Mouse (Mus musculus) CH12F3 (cell line): Measurements from ENCODE around the gene Farp1.

Experiments
- in situ Hi-C: fragments of 300-500 bp; cut with MboI; formaldehyde crosslinking; loops from 2 replicates; pipeline ENCODE4 v1.14.3; 2020; ENCODE audit warnings: low sequenced_read_pairs

Farp1 gene

GRCm38 (mm10) chr14:121054062-121054461 is 19.1 kb downstream of the Farp1 start:
- in situ Hi-C loops: no loop called here

GRCm38 (mm10) chr14:121057750-121058149 is 22.8 kb downstream of the Farp1 start:
- in situ Hi-C loops: no loop called here

DNA sequence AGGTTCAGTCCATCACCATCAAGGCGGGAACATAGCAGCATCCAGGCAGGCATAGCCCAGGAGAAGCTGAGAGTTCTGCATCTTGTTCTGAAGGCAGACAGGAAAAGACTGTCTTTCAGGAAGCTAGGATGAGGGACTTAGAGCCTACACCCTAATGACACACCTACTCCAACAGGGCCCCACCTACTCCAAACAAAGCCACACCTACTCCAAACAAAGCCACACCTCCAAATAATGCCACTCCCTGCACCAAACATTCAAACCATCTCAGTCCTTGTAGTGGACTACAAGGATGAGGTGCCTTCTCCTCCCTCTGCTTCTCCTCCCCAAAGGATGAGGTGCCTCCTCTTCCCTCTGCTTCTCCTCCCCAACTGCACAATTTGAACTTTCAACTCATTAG is 23.5 kb downstream of the Farp1 start:
- in situ Hi-C loops: no loop called here

- in situ Hi-C loops: no loop called here
These were observed 24.3 kb downstream of the Farp1 start for GRCm38 (mm10) chr14:121059266-121059665.

DNA sequence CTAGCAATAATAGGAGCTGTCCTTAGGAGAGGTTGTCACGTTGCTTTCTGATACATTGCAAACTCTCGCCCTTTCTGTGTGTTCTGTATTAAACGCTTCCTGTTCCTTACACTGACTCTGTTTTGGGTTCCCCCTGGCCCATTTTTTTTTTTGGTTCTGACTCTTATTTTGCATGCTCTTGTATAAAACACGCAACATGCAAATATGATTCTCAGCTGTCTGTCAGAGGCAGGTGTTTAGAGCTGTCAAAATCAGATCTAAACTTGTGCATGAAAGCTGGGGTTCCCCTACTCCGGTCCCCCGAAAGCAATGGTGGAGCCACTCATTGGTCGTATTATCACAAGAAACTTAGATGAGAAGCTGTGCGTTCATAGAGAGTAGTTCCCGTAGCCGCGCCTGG is 25.5 kb downstream of the Farp1 start:
- in situ Hi-C loops: no loop called here

DNA sequence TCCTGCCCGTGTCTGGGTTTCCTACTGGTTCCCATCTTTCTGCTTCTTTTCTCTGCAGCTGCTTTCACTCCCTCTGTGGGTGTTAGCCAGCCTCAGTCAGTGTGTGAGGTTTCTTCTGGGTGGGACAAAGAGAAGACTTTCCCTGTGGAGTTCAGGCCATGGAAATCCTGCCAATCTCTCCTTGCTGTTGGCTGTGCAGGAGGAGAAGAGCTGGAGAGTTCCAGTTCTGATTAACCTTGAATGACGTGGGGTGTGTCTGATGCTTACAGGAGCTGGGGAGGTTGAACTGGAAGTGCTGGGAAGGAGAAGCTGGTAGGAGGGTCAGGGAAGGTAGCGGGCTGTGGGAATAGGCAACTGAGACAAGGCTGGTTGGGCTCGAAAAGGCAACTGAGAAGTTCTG is 26.7 kb downstream of the Farp1 start:
- in situ Hi-C loops: no loop called here

DNA sequence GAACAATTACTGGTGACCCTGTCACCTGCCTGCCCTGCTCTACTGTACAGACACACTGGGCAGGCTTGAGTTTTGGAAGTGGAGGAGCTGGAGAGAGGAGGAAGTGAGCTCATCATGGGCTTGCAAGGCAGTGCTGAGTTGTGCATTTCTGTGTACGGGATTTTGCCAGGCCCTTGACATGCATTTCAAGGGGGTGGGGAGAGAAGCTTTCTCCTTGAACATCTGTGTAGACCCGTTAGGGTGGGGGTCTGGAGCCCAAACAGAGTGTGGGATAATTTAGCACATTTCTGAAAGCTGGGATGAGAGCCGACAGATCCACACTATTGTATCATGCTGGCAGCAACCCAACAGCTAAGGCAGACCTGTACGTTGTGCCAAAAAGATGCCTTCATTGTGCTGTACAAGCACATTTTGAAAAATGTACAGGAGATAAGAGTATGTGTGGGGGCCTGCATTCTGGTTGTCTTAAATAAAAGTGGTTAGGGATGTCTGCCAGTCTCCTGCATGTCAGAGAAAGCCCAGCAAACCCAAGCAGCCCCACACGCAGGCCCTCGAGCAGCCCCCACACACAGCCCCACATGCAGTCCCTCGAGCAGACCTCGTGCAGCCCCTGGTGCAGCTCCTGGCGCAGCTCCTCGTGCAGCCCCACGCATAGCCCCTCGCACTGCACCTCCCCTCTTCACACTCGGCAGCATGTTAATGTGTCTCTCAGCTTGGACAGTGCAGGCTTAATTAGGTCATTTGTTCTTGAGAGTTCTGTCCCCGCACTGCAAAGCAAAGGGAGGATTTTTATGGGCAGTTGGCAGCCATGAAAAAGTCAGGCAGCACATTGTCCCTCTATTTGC is 27.5 kb downstream of the Farp1 start:
- in situ Hi-C loops: no loop called here

DNA sequence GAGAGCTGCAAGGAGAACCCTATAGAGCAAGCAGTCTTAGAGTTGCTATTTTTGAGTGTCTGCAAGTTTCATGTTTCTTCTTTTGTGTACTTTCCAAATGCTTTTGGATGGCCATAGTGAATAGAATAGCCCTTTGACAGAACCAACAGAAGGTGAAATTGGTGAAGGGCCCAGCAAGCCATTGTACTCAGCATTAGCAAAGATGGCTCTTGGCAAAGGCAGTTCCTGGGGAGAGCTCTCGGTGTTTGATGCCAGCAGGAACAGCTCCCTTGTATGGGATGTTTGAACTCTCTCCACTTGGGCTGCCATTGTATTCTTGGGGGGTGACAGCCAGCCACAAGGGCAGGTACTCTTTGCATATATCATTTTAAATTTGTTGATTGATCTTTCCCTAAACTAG is 29.7 kb downstream of the Farp1 start:
- in situ Hi-C loops: no loop called here

DNA sequence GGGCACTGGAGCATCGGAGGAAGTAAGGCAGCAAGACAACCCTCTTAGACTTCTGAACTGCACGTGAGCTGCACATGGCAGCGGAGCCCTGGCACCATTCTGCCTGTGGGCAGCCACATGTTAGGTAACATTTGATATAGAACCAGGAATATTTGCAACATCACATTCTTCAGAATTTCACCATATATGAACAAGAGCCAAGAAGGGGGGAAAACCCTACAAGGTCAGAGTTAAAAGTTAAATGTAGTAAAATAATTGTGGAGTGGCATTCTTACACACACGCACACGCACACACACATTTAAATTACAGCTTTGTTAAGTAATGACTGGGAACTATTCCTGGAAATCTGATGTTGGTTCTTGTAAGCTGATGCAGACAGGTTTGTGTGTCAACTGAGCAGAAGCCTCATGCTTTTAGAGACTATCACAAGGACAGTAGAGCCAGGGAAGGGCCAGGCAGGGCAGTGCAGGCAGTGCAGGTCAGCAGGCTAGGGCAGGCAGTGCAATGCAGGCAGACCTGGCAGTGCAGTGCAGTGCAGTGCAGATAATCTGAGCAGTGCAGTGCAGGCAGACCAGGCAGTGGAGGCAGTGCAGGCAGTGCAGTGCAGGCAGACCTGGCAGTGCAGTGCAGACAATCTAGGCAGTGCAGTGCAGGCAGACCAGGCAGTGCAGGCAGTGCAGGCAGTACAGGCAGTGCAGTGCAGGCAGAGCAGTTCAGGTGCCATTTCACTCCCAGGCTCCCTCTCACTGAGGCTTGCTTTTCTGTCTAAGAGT is 38.3 kb downstream of the Farp1 start:
- in situ Hi-C loops: no loop called here

- in situ Hi-C loops: no loop called here
These were observed 39.3 kb downstream of the Farp1 start for GRCm38 (mm10) chr14:121074197-121074734.

- in situ Hi-C loops: no loop called here
These were observed 45.7 kb downstream of the Farp1 start for GRCm38 (mm10) chr14:121080739-121081138.

DNA sequence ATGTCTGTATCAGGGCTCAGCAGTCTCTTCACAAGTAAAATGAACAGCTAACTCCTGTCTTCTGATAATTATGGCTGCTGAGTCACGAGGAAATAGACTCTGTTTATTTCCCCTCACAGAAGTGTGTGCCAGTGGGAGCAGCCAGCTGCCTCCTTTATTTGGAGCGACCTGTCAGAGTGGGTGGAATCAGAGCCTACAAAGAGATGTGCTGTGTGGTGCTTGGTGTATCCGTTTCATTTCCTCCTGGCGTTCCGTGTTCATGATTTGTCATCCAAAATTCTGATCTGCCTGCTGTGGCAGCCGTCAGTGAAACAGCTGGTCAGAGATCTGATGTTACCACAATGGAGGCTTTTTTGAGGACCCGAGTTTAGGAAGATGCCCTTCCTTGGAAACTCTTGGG is 47.3 kb downstream of the Farp1 start:
- in situ Hi-C loops: no loop called here

- in situ Hi-C loops: no loop called here
These were observed 47.8 kb downstream of the Farp1 start for GRCm38 (mm10) chr14:121082793-121083192.

DNA sequence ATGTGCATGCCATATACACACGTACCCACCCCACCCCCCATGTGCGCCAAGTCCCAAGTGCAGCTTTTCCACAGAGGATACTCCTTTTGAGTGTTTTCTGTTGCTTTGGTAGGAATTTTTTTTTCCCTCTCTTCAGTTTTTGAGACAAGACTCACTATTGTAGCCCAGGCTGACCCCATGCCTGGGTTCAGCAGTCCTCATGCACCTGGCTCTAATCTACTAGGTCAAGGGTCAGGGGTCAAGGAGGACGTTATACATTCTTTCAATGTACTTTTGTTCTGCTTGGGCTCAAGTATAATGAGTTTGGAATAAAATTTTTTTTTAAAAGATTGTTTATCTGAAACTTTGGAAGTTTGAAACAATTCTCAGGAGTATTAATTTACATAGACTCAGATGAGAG is 48.4 kb downstream of the Farp1 start:
- in situ Hi-C loops: no loop called here

DNA sequence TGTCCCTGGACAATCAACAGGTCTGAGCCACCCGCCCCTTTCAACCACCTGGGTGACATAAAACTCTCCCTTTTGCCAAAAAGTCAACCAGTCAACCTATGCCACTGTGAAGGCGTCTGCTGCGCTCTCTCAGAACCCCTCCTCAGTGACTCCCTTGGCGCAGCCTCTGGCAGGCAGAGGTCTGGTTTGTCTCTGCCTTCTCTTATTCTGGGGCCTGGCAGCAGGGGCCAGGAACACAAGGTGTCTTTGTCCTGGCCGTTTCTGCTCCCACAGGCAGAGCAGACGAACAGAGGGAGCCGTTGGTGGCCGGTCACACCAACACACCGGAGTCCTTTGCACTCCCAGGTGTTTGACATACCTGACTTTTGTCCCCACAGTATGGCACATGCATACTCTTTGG is 57.5 kb downstream of the Farp1 start:
- in situ Hi-C loops: no loop called here

DNA sequence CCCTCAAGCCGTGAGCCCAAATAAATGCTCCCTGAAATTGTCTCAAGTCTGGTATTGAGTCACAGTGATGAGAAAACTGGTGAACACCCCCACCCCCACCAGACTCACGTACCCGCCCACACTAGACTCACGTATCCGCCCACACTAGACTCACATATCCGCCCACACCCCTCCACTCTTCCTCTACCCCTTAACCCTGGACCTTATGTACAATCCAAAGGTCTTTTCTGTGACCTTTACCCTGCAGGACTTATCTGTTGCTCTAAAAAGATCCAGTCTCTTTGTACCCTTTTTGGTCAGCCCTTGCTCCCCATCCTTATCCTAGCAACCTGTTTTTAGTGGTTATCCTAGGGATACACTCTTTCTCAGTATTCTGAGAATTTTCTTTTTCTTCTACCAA is 58.9 kb downstream of the Farp1 start:
- in situ Hi-C loops: no loop called here

GRCm38 (mm10) chr14:121097640-121098435 is 62.8 kb downstream of the Farp1 start:
- in situ Hi-C loops: no loop called here

DNA sequence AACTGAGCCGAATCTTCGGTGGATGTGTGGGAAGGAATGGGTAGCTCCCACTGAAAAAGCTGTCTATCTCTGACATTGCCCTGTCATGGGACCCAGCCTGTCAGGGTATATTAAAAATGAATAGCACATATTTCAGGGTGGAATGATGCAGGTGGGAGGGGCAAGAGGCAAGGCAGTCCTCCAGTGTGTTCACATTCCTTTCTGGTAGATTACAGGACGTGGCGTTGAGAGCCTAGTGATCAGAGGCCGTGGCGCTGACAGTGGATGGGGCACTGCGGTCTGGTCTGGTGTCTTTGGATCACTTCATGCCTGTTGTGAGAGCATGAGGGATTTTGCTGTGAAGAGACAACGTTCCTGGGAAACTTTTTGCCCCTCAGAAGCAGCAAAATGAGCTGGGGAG is 64.1 kb downstream of the Farp1 start:
- in situ Hi-C loops: no loop called here

DNA sequence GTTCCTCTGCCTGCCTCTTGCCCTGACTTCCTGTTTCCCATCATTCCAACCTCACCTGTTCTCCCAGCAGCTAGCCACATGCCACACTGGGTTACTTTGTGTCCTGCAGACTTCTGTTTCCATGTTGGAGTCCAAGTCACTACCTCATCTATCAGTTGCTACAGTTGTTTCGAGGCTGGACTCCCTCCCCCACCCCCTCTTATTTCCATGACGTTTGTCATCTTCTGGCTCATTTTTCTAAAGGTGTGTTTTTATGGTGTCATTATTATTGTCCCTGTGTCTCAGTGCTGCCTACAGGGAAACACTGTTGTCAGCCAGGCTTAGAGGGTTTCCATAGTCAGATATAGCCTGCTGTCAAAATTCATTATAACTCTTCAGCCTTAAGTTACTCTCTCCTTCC is 64.9 kb downstream of the Farp1 start:
- in situ Hi-C loops: no loop called here

- in situ Hi-C loops: no loop called here
These were observed 65.8 kb downstream of the Farp1 start for GRCm38 (mm10) chr14:121100829-121101228.

GRCm38 (mm10) chr14:121101531-121101930 is 66.5 kb downstream of the Farp1 start:
- in situ Hi-C loops: no loop called here
